Mouse (Mus musculus) testis, adult 2 months (tissue): ENCODE measurements at regions not wholly inside any gene's neighbourhood (a gene's known extent, or its start where the extent isn't known, plus 50 kb on each side); places are given as distances from the start of the nearest gene placed in this dataset.
"Not testable (repeated sequence)": the region's sequence is repeated elsewhere in the genome, so short reads cannot be mapped to it uniquely, and the experiment has no call there.

Source experiments
- H3K27ac ChIP-seq: fragments of 200-500 bp; 2 replicates; pipeline ENCODE4 v1.5.1; 2012; ENCODE audit warnings: low read depth, low read length; ENCODE audit not compliant: control insufficient read depth, insufficient read depth
- H3K27me3 ChIP-seq: fragments of 200-500 bp; 2 replicates; pipeline ENCODE4 v1.6.1; 2012; ENCODE audit warnings: mild to moderate bottlenecking, low read length, moderate library complexity; ENCODE audit not compliant: control insufficient read depth, insufficient read depth
- H3K36me3 ChIP-seq: fragments of 200-500 bp; 2 replicates; pipeline ENCODE4 v1.6.1; 2012; ENCODE audit warnings: mild to moderate bottlenecking, low read length; ENCODE audit not compliant: control insufficient read depth, insufficient read depth
- H3K4me1 ChIP-seq: fragments of 200-500 bp; 2 replicates; pipeline ENCODE4 v1.6.1; 2012; ENCODE audit warnings: low read length; ENCODE audit not compliant: control insufficient read depth, insufficient read depth
- H3K4me3 ChIP-seq: fragments of 200-500 bp; 2 replicates; pipeline ENCODE4 v1.5.1; 2012; ENCODE audit warnings: low read depth, mild to moderate bottlenecking, low read length, moderate library complexity, mixed read lengths; ENCODE audit not compliant: control insufficient read depth
- CTCF ChIP-seq: fragments of 200-500 bp; IDR thresholded peaks from 2 replicates; pipeline ENCODE4 v1.5.1; 2012; ENCODE audit warnings: low read depth, mild to moderate bottlenecking, inconsistent platforms, low read length, moderate library complexity; ENCODE audit not compliant: control insufficient read depth, insufficient read depth, insufficient replicate concordance
- POLR2A ChIP-seq: fragments of 200-500 bp; IDR thresholded peaks from 2 replicates; pipeline ENCODE4 v1.6.1; 2012; ENCODE audit warnings: low read depth, mild to moderate bottlenecking, inconsistent platforms, low read length, moderate library complexity; ENCODE audit not compliant: control insufficient read depth

GRCm38 (mm10) chr15:90291848-90292247 is 67.7 kb downstream of the Alg10b start:
- Histone ChIP-seq H3K27ac (no peak overlapping the region), H3K4me1 (no peaks in the 10 kb centered on the region), H3K36me3 (no peaks in the 10 kb centered on the region), H3K4me3 (no peak overlapping the region), H3K27me3 (no peaks in the 10 kb centered on the region)
- TF ChIP-seq CTCF (no peak), POLR2A (no peak)

- H3K36me3 ChIP-seq: no peaks in the 10 kb centered on the region
- H3K4me1 ChIP-seq: no peaks in the 10 kb centered on the region
- TF ChIP-seq POLR2A (no peak), CTCF (no peak)
- H3K27me3 ChIP-seq: no peaks in the 10 kb centered on the region
- H3K4me3 ChIP-seq: no peak overlapping the region
- no peak overlapping the region for H3K27ac ChIP-seq
Observed at GRCm38 (mm10) chr15:90294353-90294922, 70.3 kb downstream of the Alg10b start.

GRCm38 (mm10) chr15:90298566-90298965 is 74.5 kb downstream of the Alg10b start:
- TF ChIP-seq CTCF: no peak
- no peak for TF ChIP-seq POLR2A
- Histone ChIP-seq H3K27me3 (no peaks in the 10 kb centered on the region), H3K4me1 (no peaks in the 10 kb centered on the region), H3K27ac (no peak overlapping the region), H3K4me3 (no peak overlapping the region), H3K36me3 (no peaks in the 10 kb centered on the region)

- Histone ChIP-seq H3K4me1 (no peaks in the 10 kb centered on the region), H3K27ac (no peak overlapping the region)
Observed at GRCm38 (mm10) chr15:90303393-90303792, 79.3 kb downstream of the Alg10b start.

GRCm38 (mm10) chr15:90305051-90305450 is 80.9 kb downstream of the Alg10b start:
- no peak for TF ChIP-seq CTCF
- no peak for TF ChIP-seq POLR2A
- H3K27ac ChIP-seq: no peak overlapping the region
- no peak overlapping the region for H3K4me3 ChIP-seq
- H3K4me1 ChIP-seq: no peaks in the 10 kb centered on the region
- no peaks in the 10 kb centered on the region for H3K36me3 ChIP-seq
- no peaks in the 10 kb centered on the region for H3K27me3 ChIP-seq

More at GRCm38 (mm10) chr15:90303393-90303792, 79.3 kb downstream of the Alg10b start:
- no peak overlapping the region for H3K4me3 ChIP-seq
- H3K36me3 ChIP-seq: no peaks in the 10 kb centered on the region
- H3K27me3 ChIP-seq: no peaks in the 10 kb centered on the region
- TF ChIP-seq CTCF (no peak), POLR2A (no peak)

- no peak for TF ChIP-seq CTCF
- no peak for TF ChIP-seq POLR2A
- no peaks in the 10 kb centered on the region for H3K36me3 ChIP-seq
- no peaks in the 10 kb centered on the region for H3K4me1 ChIP-seq
- H3K27me3 ChIP-seq: no peaks in the 10 kb centered on the region
- H3K4me3 ChIP-seq: no peak overlapping the region
- H3K27ac ChIP-seq: no peak overlapping the region
Observed at GRCm38 (mm10) chr15:90306866-90307265, 82.8 kb downstream of the Alg10b start.

GRCm38 (mm10) chr15:90308433-90308832 is 84.3 kb downstream of the Alg10b start:
- not testable (repeated sequence) for H3K36me3 ChIP-seq, H3K4me1 ChIP-seq, H3K27ac ChIP-seq, H3K4me3 ChIP-seq, H3K27me3 ChIP-seq

- no peaks in the 10 kb centered on the region for H3K4me1 ChIP-seq
- no peaks in the 10 kb centered on the region for H3K36me3 ChIP-seq
- H3K27ac ChIP-seq: no peak overlapping the region
- TF ChIP-seq POLR2A (no peak), CTCF (no peak)
- no peak overlapping the region for H3K4me3 ChIP-seq
- no peaks in the 10 kb centered on the region for H3K27me3 ChIP-seq
Observed at GRCm38 (mm10) chr15:90308869-90309268, 84.8 kb downstream of the Alg10b start.
